Mouse (Mus musculus) urinary bladder, postnatal 10 days (tissue): Measurements from ENCODE around the gene Ddx28.
"Not testable (repeated sequence)": the region's sequence is repeated elsewhere in the genome, so short reads cannot be mapped to it uniquely, and the experiment has no call there.

Source experiments
- DNase-seq: peaks from one replicate; pipeline ENCODE4 v3.0.0; 2022; ENCODE audit warnings: low spot score

Ddx28 gene

GRCm38 (mm10) chr8:106012203-106012602 is 521 bp upstream of the Ddx28 start:
- DNase-seq: not testable (repeated sequence)

- peak; percentile 72 for DNase-seq
Measured at GRCm38 (mm10) chr8:106010748-106011642, 687 bp downstream of the Ddx28 start.

- not testable (repeated sequence) for DNase-seq
Measured at GRCm38 (mm10) chr8:106007891-106008290, 3.8 kb downstream of the Ddx28 start.

DNA sequence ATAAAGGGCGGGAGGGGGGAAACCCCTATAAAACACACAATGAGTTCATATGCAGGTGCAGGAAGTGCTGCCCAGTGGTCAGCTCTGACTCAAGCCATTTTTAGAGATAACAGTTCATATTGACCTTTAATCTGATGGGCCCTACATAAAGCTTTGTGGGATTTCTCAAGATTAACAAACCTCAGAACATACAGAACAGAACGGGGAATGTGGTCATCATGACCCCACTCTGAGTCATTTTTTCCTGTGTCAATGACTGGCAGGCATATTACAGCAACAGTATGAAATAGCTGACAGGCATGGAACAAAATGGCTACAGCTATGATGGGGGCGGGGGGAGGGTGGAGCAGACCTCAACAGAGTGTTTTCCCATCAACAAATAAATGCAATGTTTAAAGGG is 4.5 kb downstream of the Ddx28 start:
- DNase-seq: no peak

DNA sequence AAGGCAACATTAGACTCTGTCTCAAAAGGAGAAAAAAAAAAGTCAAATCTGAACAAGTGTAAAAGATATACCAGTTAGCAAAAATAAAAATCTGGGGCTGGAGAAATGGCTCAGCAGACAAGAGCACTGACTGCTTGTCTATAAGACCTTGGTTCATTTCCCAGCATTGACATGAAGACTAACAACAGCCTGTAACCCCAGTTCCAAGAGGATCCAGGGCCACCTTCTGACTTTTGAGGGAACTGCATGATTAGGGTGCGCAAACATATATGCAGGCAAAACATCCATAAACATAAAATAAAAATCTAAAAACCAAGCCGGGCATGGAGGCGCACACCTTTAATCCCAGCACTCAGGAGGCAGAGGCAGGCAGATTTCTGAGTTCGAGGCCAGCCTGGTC is 5.3 kb downstream of the Ddx28 start:
- no peak for DNase-seq

- DNase-seq: no peak
Measured at GRCm38 (mm10) chr8:106005875-106006274, 5.8 kb downstream of the Ddx28 start, which contains the start of gene Dpep2nb. Dpep2nb (minus strand) TSS chr8:106005975.

DNA sequence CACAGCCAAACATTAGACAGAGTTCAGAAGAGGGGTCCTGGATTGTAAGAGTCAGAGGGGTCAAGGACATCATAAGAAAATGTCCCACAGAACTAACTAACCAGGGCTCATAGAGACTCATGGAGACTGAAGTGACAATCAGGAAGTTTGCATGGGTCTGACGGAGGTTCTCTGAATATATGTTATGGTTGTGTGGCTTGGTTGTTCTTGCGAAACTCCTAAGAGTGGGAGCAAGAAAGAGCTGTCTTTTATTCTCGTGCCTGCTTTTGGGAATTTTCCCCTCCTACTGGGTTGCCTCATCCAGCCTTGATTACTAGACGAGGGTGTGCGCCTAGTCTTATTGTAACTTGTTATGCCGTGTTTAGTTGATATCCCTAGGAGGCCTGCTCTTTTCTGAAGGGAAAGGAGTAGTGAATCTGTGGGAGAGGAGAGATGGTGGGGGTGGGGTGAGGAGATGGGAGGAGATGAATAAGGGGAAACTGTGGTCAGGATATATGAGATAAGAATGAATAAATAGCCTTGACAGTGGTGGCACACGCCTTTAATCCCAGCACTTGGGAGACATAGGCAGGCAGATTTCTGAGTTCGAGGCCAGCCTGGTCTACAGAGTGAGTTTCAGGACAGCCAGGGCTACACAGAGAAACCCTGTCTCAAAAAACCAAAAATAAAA is 7.0 kb downstream of the Ddx28 start:
- no peak for DNase-seq

DNA sequence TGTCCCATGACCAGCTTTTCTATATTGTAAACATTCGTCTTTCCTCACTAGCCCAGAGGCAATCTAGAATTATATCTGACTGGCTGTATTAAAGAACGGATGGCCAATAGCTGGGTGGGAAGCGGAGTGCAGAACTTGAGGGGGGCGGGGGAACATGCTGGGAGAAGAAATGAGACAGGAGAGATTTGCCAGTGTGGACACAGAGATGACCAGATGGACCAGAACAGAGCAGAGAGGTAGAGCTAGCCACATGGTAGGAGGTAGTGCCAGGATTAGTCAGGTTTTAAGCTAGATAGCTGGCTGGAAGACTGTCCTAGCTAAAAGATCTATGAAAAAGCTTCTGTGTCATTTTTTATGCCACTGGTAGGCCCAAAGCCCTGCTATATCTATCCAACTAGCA is 9.8 kb downstream of the Ddx28 start:
- no peak for DNase-seq

DNA sequence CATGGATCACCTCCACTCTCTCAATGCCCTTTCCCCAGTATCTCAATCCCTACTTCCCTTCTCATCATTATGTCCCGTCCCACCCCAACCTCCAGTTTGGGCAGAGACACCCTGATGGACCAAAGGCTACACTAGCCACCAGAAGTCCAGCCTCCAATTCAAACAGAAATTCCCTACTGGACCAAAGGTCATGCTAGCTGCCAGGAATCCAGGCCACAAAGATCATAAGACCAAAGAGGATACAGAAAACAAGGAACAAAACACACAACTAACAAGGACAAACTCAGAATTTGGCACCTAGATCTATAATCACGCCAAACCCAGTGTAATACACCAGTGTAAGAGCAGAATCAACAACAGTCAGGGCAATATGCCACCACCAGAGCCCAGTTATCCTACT is 12.7 kb downstream of the Ddx28 start:
- DNase-seq: no peak

GRCm38 (mm10) chr8:105996359-105996758 is 15.3 kb downstream of the Ddx28 start:
- no peak for DNase-seq

- DNase-seq: no peak
Measured at GRCm38 (mm10) chr8:105993226-105993625, 18.5 kb downstream of the Ddx28 start.

- DNase-seq: no peak
Measured at GRCm38 (mm10) chr8:105992499-105992898, 19.2 kb downstream of the Ddx28 start.

DNA sequence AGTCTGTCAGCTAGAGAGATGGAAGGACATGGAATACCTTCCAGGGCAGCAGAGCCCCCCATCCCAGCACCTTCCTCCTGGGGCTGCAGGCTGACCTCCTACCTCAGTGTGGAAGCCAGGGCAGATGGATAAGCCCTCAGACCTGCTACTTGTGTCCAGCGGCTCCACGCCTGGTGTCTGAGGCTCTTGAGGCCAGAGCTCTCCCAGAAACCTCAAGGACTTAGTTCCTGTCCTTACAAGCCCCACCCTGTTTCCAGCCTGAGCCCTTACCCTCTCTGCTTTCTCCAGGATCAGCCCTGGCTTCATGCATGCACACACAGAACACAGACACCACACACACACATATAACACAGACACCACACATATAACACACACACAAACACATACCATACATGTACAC is 20.1 kb downstream of the Ddx28 start:
- DNase-seq: no peak

DNA sequence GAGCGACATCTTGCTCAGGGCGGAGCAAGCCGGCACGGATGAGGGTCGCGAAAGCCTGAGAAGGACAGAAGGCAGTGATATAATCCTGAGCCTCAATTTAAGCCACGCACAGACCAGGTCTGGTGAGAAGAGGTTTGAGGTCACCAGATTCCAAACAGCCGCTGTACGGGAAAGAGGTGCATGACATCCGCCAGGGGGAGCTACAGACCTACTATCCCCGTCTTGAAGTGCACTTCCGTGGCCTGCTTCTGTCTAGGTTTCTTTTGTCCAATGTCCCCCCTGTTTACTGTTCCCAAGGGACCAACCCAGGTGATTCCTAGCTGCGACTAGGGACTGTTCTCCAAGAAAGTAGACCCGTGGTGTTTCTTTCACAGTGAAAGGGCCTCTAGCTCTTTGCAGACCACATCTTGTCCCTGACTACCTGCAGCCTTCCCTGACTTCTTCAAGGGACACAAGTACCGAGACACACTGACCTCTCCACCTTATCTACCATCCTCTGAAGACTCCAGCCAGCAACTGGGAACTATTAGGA is 20.8 kb downstream of the Ddx28 start, which contains the start of gene Dus2:
Dus2 (plus strand) TSS at position 482 of the 532 bp plus-strand sequence.
- peak; percentile 56 for DNase-seq

GRCm38 (mm10) chr8:105988546-105988945 is 23.1 kb downstream of the Ddx28 start:
- DNase-seq: no peak

GRCm38 (mm10) chr8:105983406-105983805 is 28.3 kb downstream of the Ddx28 start:
- not testable (repeated sequence) for DNase-seq

- DNase-seq: no peak
Measured at GRCm38 (mm10) chr8:105981146-105981545, 30.5 kb downstream of the Ddx28 start.

GRCm38 (mm10) chr8:105979325-105979724 is 32.4 kb downstream of the Ddx28 start, which contains the start of gene Dpep3:
Dpep3 (minus strand) TSS chr8:105979429.
- no peak for DNase-seq

DNA sequence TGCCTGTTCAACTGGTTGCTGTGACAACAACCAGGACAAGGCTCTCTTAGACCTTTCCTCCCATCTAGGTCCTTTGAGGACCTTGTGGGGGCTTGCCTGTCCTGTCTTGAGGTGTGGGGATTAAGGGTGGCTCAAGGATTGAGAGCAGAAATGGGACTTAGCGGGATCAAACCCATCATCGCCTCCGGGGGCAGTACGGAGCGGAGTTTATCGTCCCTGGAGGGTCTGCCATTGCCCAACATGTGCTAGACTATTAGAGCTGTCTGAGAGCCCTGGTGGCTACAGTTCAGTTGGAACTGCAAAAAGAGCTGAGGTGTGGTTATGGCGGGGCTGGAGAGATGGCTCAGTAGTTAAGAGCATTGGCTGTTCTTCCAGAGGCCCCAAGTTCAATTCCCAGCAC is 36.3 kb downstream of the Ddx28 start:
- DNase-seq: no peak

DNA sequence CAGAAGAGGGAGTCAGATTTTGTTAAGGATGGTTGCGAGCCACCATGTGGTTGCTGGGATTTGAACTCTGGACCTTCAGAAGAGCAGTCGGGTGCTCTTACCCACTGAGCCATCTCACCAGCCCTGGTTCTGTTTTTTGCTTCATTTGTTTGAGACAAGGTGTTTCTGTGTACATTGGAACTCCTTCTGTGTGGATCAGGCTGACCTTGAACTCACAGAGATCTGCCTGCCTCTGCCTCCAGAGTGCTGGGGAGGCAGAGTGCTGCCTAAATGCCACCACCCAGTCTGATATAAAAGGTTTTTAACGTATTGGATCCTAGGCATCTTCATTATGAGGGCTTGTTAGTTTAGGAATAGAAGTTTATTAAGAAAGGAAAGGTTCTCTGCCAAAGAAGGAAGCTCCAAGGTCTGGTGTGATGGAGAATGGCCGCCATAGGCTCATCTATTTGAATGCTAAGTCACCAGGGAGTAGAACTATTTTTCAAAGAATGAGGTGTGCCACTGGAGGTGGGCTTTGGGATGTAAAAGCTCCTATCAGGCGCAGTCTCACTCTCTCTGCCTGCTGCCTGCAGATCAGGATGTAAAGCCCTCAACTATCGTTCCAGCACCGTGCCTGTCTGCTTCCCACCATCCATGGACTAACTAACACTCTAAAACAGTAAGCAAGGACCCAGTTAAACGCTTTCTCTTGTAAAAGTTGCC is 40.5 kb downstream of the Ddx28 start:
- no peak for DNase-seq

GRCm38 (mm10) chr8:105969367-105969766 is 42.3 kb downstream of the Ddx28 start:
- DNase-seq: no peak

GRCm38 (mm10) chr8:105966692-105967311 is 44.9 kb downstream of the Ddx28 start:
- no peak for DNase-seq
